Mouse (Mus musculus) thymus, adult 2 months (tissue): ENCODE results near the gene Slc35b1. TPM values are rescaled to one million over a fixed set of nuclear protein-coding genes. Genes with fewer than 3 reads are reported as not detected.

ENCODE experiments used
- DNase-seq: peaks from one replicate; pipeline ENCODE4 v3.0.0; 2021
- H3K27ac ChIP-seq: fragments of 200-500 bp; 2 replicates; pipeline ENCODE4 v1.5.1; 2012; ENCODE audit warnings: low read length, control low read depth; ENCODE audit not compliant: control insufficient read depth, insufficient read depth
- H3K27me3 ChIP-seq: fragments of 200-500 bp; 2 replicates; pipeline ENCODE4 v1.6.1; 2012; ENCODE audit warnings: mild to moderate bottlenecking, low read length, moderate library complexity, mixed read lengths; ENCODE audit not compliant: control insufficient read depth, insufficient read depth
- H3K36me3 ChIP-seq: fragments of 200-500 bp; 2 replicates; pipeline ENCODE4 v1.6.1; 2012; ENCODE audit warnings: mild to moderate bottlenecking, low read length, moderate library complexity; ENCODE audit not compliant: control insufficient read depth, insufficient read depth
- H3K4me1 ChIP-seq: fragments of 200-500 bp; replicated peaks from 2 replicates; pipeline ENCODE4 v1.6.1; 2012; ENCODE audit warnings: low read length; ENCODE audit not compliant: control insufficient read depth, insufficient read depth
- H3K4me3 ChIP-seq: fragments of 200-500 bp; 2 replicates; pipeline ENCODE4 v1.5.1; 2012; ENCODE audit warnings: mild to moderate bottlenecking, low read length, control low read depth, moderate library complexity; ENCODE audit not compliant: control insufficient read depth, insufficient read depth
- CTCF ChIP-seq: fragments of 200-500 bp; IDR thresholded peaks from 2 replicates; pipeline ENCODE4 v1.5.1; 2012; ENCODE audit warnings: mild to moderate bottlenecking, control low read depth, low read length, moderate library complexity, borderline replicate concordance; ENCODE audit not compliant: control insufficient read depth, poor library complexity, insufficient read depth; ENCODE audit errors: extremely low read depth
- POLR2A ChIP-seq: fragments of 200-500 bp; IDR thresholded peaks from 2 replicates; pipeline ENCODE4 v1.6.1; 2012; ENCODE audit warnings: mild to moderate bottlenecking, low read length, control low read depth, moderate library complexity; ENCODE audit not compliant: control insufficient read depth, poor library complexity, insufficient read depth; ENCODE audit errors: extremely low read depth
- WGBS: fragments of 180-500 bp; shearing (Covaris S2); methylation state at CpG from one replicate; pipeline ENCODE4 v1.1.7; 2018; 5-methylcytosine and 5-hydroxymethylcytosine counted together
- polyA plus RNA-seq: library from polyadenylated mRNA; depleted of rRNA; stranded (reverse); fragments of >200 nt; gene quantifications from 2 replicates; pipeline ENCODE4 v1.2.3, GENCODE M21; 2012

The Slc35b1 gene
- polyA plus RNA-seq, 1 experiment = 107 TPM

DNA sequence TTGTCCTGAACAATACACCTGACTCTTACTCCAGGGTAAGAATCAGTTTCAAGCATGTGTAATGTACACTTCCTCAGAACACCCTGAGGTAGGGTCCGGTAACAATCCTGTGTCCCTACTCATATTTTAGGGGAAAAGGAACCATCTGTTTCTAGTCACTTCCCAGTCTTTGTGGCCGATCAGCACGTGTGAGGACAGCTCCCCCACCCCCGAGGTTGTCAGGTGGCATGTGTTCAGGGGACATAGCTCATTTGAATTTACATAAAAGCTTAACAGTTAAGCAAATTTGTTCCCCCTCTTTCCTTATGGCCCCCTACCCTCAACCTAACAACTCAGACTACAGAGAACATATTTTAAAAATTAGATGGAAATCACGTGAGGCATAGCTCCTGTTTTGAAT is 43.8 kb upstream of the Slc35b1 start:
- H3K27ac ChIP-seq = no peak overlapping the region

DNA sequence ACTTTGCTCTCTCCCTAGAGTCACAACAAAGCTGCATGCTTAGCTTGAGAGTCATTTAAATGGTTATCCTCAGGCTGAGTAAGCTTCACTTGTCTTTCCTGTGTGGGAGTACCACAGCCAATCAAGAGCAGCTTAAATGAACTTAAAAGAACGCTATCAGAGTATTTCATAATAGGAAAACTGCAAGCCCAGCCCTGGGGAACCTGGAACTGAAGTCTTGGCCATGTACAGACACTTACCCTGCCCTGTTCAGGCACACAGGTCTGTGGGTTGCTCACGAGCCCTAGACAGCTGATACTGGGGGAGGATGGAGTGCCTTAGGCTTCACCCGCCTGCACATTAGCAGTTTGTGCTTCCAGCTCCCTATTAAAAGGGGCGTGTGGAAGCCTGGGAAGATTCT is 41.3 kb upstream of the Slc35b1 start:
- H3K4me3 ChIP-seq = no peak overlapping the region
- H3K27me3 ChIP-seq = no peaks in the 10 kb centered on the region
- 79% methylated on average over 4 of the region's 4 CpGs for WGBS
- TF ChIP-seq POLR2A (no peak), CTCF (no peak)
- H3K4me1 ChIP-seq = peaks cover 29% of the 10 kb centered on the region
- DNase-seq = no peak
- peaks cover 25% of the 10 kb centered on the region for H3K36me3 ChIP-seq
- H3K27ac ChIP-seq = no peak overlapping the region

More for the DNA sequence above, 43.8 kb upstream of the Slc35b1 start:
- H3K4me1 ChIP-seq = peaks cover 29% of the 10 kb centered on the region
- no peak for DNase-seq
- H3K27me3 ChIP-seq = no peaks in the 10 kb centered on the region
- no peak overlapping the region for H3K4me3 ChIP-seq
- no peak for TF ChIP-seq CTCF
- TF ChIP-seq POLR2A = no peak
- peaks cover 4% of the 10 kb centered on the region for H3K36me3 ChIP-seq
- WGBS = 25% methylated on average over 5 of the region's 5 CpGs

DNA sequence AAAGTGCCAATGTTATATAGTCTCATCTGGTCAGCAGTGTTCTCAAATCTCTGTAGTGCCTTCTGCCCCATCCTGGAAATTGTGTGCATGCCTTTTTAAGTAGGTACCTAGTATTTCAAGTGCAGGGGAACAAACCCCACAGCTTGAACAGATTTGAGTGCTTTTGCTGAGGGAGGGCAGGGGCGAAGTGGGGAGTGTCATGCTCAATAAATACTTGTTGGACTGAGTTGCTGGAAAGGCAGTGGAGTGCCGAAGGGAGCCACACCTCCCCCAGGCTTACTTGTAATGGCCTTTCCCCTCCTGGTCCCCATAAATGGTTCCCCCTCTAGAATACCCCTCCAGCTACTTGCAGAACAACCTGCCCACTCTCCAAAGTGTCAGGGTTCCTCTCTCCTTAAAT is 40.3 kb upstream of the Slc35b1 start:
- no peak for DNase-seq
- Histone ChIP-seq H3K27ac (no peak overlapping the region), H3K27me3 (no peaks in the 10 kb centered on the region), H3K36me3 (peaks cover 36% of the 10 kb centered on the region), H3K4me1 (peaks cover 31% of the 10 kb centered on the region), H3K4me3 (no peak overlapping the region)
- TF ChIP-seq POLR2A = no peak
- no peak for TF ChIP-seq CTCF
- WGBS = 87% methylated on average over 2 of the region's 2 CpGs

- Histone ChIP-seq H3K27me3 (no peaks in the 10 kb centered on the region), H3K36me3 (peaks cover 39% of the 10 kb centered on the region), H3K4me3 (no peak overlapping the region), H3K27ac (peak overlapping the region; percentile 88; the same call in 1 of the 2 replicates), H3K4me1 (peaks cover 43% of the 10 kb centered on the region)
- no peak for TF ChIP-seq POLR2A
- no peak for TF ChIP-seq CTCF
- DNase-seq = no peak
- WGBS = 73% methylated on average over 6 of the region's 6 CpGs
Measured at GRCm38 (mm10) chr11:95350289-95350688, 34.2 kb upstream of the Slc35b1 start.

GRCm38 (mm10) chr11:95350960-95351359 is 33.5 kb upstream of the Slc35b1 start:
- Histone ChIP-seq H3K4me1 (peaks cover 46% of the 10 kb centered on the region), H3K4me3 (no peak overlapping the region), H3K36me3 (peaks cover 32% of the 10 kb centered on the region), H3K27ac (peak overlapping the region; percentile 88), H3K27me3 (no peaks in the 10 kb centered on the region)
- TF ChIP-seq CTCF (no peak), POLR2A (no peak)
- peak; percentile 54 for DNase-seq
- 6% methylated on average over 3 of the region's 3 CpGs for WGBS

DNA sequence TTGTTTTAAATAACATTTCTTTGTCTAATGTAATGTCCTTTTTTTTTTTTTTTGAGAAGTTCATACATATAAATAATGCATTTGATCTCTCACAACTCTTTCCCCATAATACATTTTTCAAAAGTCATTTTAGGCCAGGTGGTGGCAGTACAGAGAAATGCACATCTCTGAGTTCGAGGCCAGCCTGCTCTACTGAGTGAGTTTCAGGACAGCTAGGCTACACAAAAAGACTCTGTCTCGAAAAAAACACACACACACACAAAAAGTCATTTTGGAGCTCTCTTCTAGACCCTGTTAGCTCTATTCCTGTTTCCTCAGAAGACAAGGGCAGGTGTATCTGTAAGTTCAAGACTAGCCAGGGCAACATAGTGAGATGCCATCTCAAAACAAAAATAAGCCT is 31.8 kb upstream of the Slc35b1 start:
- H3K4me1 ChIP-seq = peaks cover 59% of the 10 kb centered on the region
- DNase-seq = peak; percentile 39
- H3K27me3 ChIP-seq = no peaks in the 10 kb centered on the region
- TF ChIP-seq CTCF (no peak), POLR2A (no peak)
- peaks cover 17% of the 10 kb centered on the region for H3K36me3 ChIP-seq
- WGBS = 49% methylated on average over 2 of the region's 2 CpGs
- no peak overlapping the region for H3K4me3 ChIP-seq
- H3K27ac ChIP-seq = peak overlapping the region; percentile 70; the same call in 1 of the 2 replicates

DNA sequence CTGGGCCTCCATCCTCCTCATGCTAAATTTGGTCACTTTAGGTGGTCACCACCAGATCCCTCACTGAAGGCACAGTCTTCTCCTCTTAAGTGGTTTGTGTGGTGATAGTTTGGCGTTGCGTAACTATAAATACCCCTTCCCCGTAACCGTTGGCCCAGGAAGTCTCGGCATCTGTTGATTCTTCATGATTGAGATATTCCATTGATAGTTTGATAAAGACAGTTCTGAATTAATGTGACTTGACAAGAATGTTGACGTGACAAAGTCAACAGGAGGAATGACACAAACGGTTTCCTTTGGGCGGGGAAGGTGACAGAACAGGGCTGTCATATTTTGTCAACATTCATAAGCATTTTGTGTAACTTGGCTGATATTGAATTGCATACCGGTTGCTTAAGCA is 31.3 kb upstream of the Slc35b1 start:
- Histone ChIP-seq H3K27ac (peak overlapping the region; percentile 70), H3K4me3 (no peak overlapping the region), H3K27me3 (no peaks in the 10 kb centered on the region), H3K4me1 (peaks cover 64% of the 10 kb centered on the region), H3K36me3 (peaks cover 13% of the 10 kb centered on the region)
- WGBS = 24% methylated on average over 9 of the region's 9 CpGs
- TF ChIP-seq CTCF (no peak), POLR2A (no peak)
- no peak for DNase-seq
